Mouse (Mus musculus): ENCODE data around the gene P2ry10. TPM values are rescaled to one million over a fixed set of nuclear protein-coding genes. Genes with fewer than 3 reads are reported as not detected.

The P2ry10 gene
- polyA plus RNA-seq, 1 experiment = 11.3 TPM

DNA sequence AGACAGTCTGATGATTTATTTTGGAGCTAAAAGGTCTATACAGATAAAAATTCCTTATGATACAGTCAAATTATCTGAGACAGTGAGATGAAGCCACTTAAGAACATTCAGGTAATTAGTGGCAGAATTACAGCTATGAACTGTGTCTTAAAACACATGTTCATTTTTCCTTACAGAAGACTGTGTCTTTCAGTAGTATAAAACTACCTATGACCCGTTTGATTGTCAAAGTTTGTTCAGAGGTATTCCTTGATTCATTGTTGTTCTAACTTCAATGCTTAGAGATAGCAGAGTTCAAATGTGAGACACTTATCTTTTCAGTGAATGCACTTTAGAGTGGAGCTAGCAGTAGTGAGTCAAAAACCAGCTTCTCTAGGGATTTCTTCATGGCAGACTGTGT lies 1.6 kb downstream of the P2ry10 start:
- Histone ChIP-seq H3K4me3 (ENCODE audit: extremely low read depth, insufficient read depth, insufficient read length) (peak overlapping the region; percentile 60), H3K36me3 (ENCODE audit: control insufficient read depth, insufficient read depth, low read length) (no peaks in the 10 kb centered on the region), H3K4me1 (ENCODE audit: control insufficient read depth, insufficient read depth, insufficient read length) (no peaks in the 10 kb centered on the region), H3K27ac (ENCODE audit: insufficient read depth, low read length) (peak overlapping the region; percentile 76), H3K27me3 (ENCODE audit: control insufficient read depth, insufficient read depth, low read length) (no peaks in the 10 kb centered on the region)
- no peak for DNase-seq (ENCODE audit: low read depth in 1 of 2, low spot score in 2 of 2)
- TF ChIP-seq POLR2A (IDR thresholded peaks at IDR 0.05; ENCODE audit: low read depth, low read length) = no peak
- TF ChIP-seq CTCF (IDR thresholded peaks at IDR 0.05; ENCODE audit: extremely low read depth, insufficient read depth, insufficient read length, insufficient replicate concordance) = no peak
- WGBS = 50% methylated on average over 1 of the region's 1 CpGs

DNA sequence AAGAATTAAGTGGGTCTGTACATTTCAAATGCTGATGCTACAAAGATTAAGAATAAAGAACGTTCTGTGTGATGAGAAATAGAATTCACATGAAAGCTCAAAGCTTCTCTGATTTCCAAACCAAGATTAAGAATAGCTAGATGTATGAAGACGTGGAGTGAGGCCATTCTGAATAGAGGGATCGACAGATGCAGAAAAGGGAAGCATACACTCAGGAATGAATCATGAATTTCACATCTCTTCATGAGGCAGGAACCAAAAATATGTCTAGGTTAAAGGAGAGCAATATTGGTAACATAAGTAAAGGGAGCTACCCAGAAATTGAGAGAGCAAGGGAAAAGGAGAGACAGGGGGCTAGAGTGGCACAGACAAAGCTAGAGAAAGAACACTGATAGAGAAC lies 7.3 kb downstream of the P2ry10 start:
- H3K4me1 ChIP-seq (ENCODE audit: control insufficient read depth, insufficient read depth, insufficient read length) = no peaks in the 10 kb centered on the region
- no peaks in the 10 kb centered on the region for H3K36me3 ChIP-seq (ENCODE audit: control insufficient read depth, insufficient read depth, low read length)
- no peak for TF ChIP-seq POLR2A (IDR thresholded peaks at IDR 0.05; ENCODE audit: low read depth, low read length)
- no peak for TF ChIP-seq CTCF (IDR thresholded peaks at IDR 0.05; ENCODE audit: extremely low read depth, insufficient read depth, insufficient read length, insufficient replicate concordance)
- no peak overlapping the region for H3K4me3 ChIP-seq (ENCODE audit: extremely low read depth, insufficient read depth, insufficient read length)
- no peaks in the 10 kb centered on the region for H3K27me3 ChIP-seq (ENCODE audit: control insufficient read depth, insufficient read depth, low read length)
- no peak for DNase-seq (ENCODE audit: low read depth in 1 of 2, low spot score in 2 of 2)
- no peak overlapping the region for H3K27ac ChIP-seq (ENCODE audit: insufficient read depth, low read length)
- WGBS = 46% methylated on average over 3 of the region's 3 CpGs

DNA sequence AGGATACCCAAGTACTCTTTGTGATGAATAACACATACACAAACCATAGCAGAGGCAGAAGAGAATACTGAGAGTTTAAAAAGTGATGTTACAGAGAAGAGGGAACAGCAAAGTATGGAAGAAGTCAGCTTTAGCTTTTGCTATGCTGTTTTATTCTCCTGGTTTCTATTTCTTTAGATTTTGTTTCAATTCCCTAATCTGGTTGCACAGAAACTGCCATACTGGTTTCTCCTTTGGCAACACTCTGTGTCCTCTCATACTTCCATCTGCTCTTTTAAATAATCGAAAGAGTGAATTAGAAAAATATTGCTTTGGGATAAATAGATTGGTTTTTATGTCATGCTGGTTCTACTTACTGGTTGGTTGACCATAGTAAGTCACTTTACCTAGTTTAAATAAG lies 28.0 kb downstream of the P2ry10 start:
- Histone ChIP-seq H3K4me1 (ENCODE audit: control insufficient read depth, insufficient read depth, insufficient read length) (no peaks in the 10 kb centered on the region), H3K4me3 (ENCODE audit: extremely low read depth, insufficient read depth, insufficient read length) (no peak overlapping the region), H3K36me3 (ENCODE audit: control insufficient read depth, insufficient read depth, low read length) (no peaks in the 10 kb centered on the region), H3K27me3 (ENCODE audit: control insufficient read depth, insufficient read depth, low read length) (no peaks in the 10 kb centered on the region), H3K27ac (ENCODE audit: insufficient read depth, low read length) (no peak overlapping the region)
- no peak for DNase-seq (ENCODE audit: low read depth in 1 of 2, low spot score in 2 of 2)
- 89% methylated on average over 1 of the region's 1 CpGs for WGBS
- TF ChIP-seq CTCF (IDR thresholded peaks at IDR 0.05; ENCODE audit: extremely low read depth, insufficient read depth, insufficient read length, insufficient replicate concordance) (no peak), POLR2A (IDR thresholded peaks at IDR 0.05; ENCODE audit: low read depth, low read length) (no peak)

DNA sequence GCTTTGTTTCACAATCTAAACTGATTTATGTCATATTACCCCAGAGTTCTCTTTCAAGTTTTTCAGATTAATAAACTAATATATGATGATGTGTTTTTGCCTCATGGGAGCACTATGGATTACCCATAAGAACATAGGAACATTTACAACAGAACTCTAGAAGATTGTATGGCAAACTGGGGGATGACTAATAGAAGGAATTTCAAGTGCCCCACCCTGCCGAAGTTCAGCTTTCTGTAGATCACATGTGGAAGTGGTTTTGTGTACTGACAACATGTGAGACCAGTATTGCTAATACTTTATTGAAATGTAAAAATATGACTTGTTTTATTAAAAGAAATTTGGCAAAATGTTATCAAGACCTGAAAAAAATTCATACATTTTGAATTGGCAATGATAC lies 28.7 kb downstream of the P2ry10 start:
- 74% methylated on average over 1 of the region's 1 CpGs for WGBS
- H3K27me3 ChIP-seq (ENCODE audit: control insufficient read depth, insufficient read depth, low read length) = no peaks in the 10 kb centered on the region

DNA sequence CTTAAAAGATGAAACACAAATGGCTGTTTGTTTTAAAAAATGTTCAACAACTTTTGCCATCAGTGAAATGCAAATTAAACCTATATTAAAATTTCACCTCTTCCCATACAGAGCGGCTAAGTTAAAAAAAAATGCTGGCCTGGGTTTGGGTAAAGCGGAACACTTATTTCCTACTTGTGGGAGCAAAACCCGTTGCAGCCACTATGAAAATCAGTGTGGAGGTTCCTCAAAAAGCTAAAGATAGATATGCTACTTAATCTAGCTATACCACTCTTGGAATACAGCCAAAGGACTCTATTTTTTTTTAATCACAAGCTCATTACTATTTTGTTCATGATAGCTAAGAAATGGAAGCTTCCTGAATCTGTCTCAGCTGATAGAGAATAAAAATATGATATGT lies 54.9 kb downstream of the P2ry10 start:
- H3K36me3 ChIP-seq (ENCODE audit: control insufficient read depth, insufficient read depth, low read length) = no peaks in the 10 kb centered on the region
- H3K27ac ChIP-seq (ENCODE audit: insufficient read depth, low read length) = no peak overlapping the region
- DNase-seq (ENCODE audit: low read depth in 1 of 2, low spot score in 2 of 2) = no peak
- WGBS = 56% methylated on average over 3 of the region's 3 CpGs
- no peak for TF ChIP-seq POLR2A (IDR thresholded peaks at IDR 0.05; ENCODE audit: low read depth, low read length)
- no peak for TF ChIP-seq CTCF (IDR thresholded peaks at IDR 0.05; ENCODE audit: extremely low read depth, insufficient read depth, insufficient read length, insufficient replicate concordance)
- no peaks in the 10 kb centered on the region for H3K4me1 ChIP-seq (ENCODE audit: control insufficient read depth, insufficient read depth, insufficient read length)
- H3K4me3 ChIP-seq (ENCODE audit: extremely low read depth, insufficient read depth, insufficient read length) = no peak overlapping the region
- H3K27me3 ChIP-seq (ENCODE audit: control insufficient read depth, insufficient read depth, low read length) = no peaks in the 10 kb centered on the region

More for the DNA sequence above, 28.7 kb downstream of the P2ry10 start:
- Histone ChIP-seq H3K27ac (ENCODE audit: insufficient read depth, low read length) (no peak overlapping the region), H3K4me3 (ENCODE audit: extremely low read depth, insufficient read depth, insufficient read length) (no peak overlapping the region), H3K4me1 (ENCODE audit: control insufficient read depth, insufficient read depth, insufficient read length) (no peaks in the 10 kb centered on the region), H3K36me3 (ENCODE audit: control insufficient read depth, insufficient read depth, low read length) (no peaks in the 10 kb centered on the region)
- TF ChIP-seq CTCF (IDR thresholded peaks at IDR 0.05; ENCODE audit: extremely low read depth, insufficient read depth, insufficient read length, insufficient replicate concordance) = no peak
- no peak for TF ChIP-seq POLR2A (IDR thresholded peaks at IDR 0.05; ENCODE audit: low read depth, low read length)
- no peak for DNase-seq (ENCODE audit: low read depth in 1 of 2, low spot score in 2 of 2)

DNA sequence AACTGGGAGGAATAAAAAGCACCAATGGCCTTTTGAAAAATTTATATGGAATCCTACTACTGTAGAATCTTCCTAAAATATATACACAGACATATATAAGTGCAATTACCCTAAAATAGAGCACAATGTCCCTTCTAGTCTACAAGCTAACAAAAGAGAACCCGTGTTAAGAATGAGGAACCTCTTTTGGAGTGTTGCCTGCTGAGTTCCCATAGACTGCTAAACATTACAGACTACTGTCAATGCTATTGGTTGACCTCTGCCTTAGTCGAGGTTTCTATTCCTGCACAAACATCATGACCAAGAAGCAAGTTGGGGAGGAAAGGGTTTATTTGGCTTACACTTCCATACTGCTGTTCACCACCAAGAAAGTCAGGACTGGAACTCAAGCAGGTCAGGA lies 55.6 kb downstream of the P2ry10 start:
- no peak for TF ChIP-seq POLR2A (IDR thresholded peaks at IDR 0.05; ENCODE audit: low read depth, low read length)
- no peak for TF ChIP-seq CTCF (IDR thresholded peaks at IDR 0.05; ENCODE audit: extremely low read depth, insufficient read depth, insufficient read length, insufficient replicate concordance)
- H3K4me1 ChIP-seq (ENCODE audit: control insufficient read depth, insufficient read depth, insufficient read length) = no peaks in the 10 kb centered on the region
- no peaks in the 10 kb centered on the region for H3K27me3 ChIP-seq (ENCODE audit: control insufficient read depth, insufficient read depth, low read length)
- H3K4me3 ChIP-seq (ENCODE audit: extremely low read depth, insufficient read depth, insufficient read length) = no peak overlapping the region
- no peak overlapping the region for H3K27ac ChIP-seq (ENCODE audit: insufficient read depth, low read length)
- no peak for DNase-seq (ENCODE audit: low read depth in 1 of 2, low spot score in 2 of 2)
- no peaks in the 10 kb centered on the region for H3K36me3 ChIP-seq (ENCODE audit: control insufficient read depth, insufficient read depth, low read length)
- 28% methylated on average over 2 of the region's 2 CpGs for WGBS

DNA sequence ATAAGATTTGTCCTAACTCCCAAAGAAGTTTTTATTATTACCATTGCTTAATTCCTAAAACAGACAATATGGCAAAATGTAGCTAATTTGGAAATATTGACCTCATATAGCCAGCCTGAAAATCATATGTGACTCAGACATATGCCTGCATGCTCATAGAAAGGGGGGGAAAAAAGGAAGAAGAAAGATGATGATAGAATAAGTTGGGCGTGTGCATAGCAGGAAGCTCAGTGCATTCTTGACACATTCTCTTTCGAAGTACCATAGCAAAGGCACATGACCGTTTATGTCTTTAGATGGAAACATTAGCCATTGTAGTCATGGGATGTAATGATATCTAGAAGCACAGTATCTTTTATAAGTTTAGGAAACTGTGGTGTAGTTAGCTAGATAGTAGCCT lies 60.4 kb downstream of the P2ry10 start, which contains the start of gene P2ry10b:
Gene P2ry10b (plus strand): TSS at position 247 of the 400 bp plus-strand sequence.
- Histone ChIP-seq H3K4me1 (ENCODE audit: control insufficient read depth, insufficient read depth, insufficient read length) (no peaks in the 10 kb centered on the region), H3K4me3 (ENCODE audit: extremely low read depth, insufficient read depth, insufficient read length) (peak within 1 kb of the TSS; percentile 53), H3K36me3 (ENCODE audit: control insufficient read depth, insufficient read depth, low read length) (no peaks in the 10 kb centered on the region), H3K27ac (ENCODE audit: insufficient read depth, low read length) (peak within 1 kb of the TSS; percentile 72; the same call in 1 of the 2 replicates), H3K27me3 (ENCODE audit: control insufficient read depth, insufficient read depth, low read length) (no peaks in the 10 kb centered on the region)
- WGBS = 50% methylated on average over 3 of the region's 3 CpGs
- no peak for DNase-seq (ENCODE audit: low read depth in 1 of 2, low spot score in 2 of 2)
- TF ChIP-seq POLR2A (IDR thresholded peaks at IDR 0.05; ENCODE audit: low read depth, low read length) (no peak), CTCF (IDR thresholded peaks at IDR 0.05; ENCODE audit: extremely low read depth, insufficient read depth, insufficient read length, insufficient replicate concordance) (no peak)

All from spleen, adult 2 months (tissue).